Mouse (Mus musculus) layer of hippocampus, adult 11-12 months (tissue): Measurements from ENCODE around the gene Asb7.

Source experiments
- DNase-seq: peaks from one replicate; pipeline ENCODE4 v3.0.0; 2022; ENCODE audit warnings: low spot score

The Asb7 gene

GRCm38 (mm10) chr7:66653596-66653995, 35.8 kb downstream of the Asb7 start:
- no peak for DNase-seq

GRCm38 (mm10) chr7:66652216-66652615, 37.2 kb downstream of the Asb7 start:
- DNase-seq = no peak

GRCm38 (mm10) chr7:66650883-66651282, 38.5 kb downstream of the Asb7 start:
- DNase-seq = no peak

GRCm38 (mm10) chr7:66649181-66649580, 40.2 kb downstream of the Asb7 start:
- DNase-seq = no peak

DNA sequence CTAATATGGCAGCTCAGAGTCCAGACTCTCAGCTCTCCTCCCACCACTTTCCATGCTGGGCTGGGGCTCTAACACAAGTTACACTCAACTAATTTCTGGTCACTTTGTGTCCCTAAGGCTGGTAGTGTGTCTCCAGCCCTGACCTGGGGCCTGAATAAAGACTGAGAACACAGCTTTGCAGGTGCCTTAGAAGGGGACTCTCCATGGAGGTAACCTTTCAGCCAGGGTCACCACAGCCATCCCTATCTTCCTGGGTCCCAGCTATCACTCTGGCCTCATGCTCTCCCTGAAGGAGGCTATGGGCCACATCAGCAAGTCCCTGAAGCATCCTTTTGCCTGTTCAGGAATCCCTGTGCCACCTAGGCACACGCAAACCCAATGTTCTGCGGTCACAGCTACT, 43.7 kb downstream of the Asb7 start:
- DNase-seq = no peak

GRCm38 (mm10) chr7:66633351-66633750, 56.0 kb downstream of the Asb7 start:
- no peak for DNase-seq

DNA sequence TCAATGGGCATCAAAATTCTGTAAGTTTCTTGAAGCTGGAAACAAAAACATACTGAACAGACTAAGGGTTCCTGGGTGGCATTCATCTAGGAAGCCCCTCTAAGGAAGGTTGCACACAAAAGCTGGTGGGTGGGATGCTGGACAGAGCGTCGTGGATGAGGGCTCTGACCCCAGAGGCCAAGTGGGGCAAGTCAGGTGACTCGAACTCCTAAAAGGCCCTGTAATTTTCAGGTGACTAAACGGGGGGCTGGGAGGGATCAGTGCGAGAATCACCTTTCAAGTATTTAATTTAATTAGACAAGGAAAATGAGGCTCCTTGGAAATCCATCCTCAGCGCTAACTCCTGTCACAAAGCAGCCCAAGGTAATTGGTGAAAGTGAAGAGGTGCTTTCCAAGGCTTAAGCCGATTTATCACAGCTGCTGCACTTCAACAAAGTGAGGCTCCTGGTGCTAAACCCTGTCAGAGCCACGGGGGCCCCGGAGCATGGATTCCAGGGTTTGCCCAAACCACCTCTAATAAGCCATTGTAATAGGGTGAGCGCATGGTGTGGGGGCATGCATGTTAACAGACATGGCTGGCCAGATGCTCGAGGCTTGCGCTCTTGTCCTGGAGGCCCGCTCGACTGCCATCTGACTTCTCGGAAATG, 59.1 kb downstream of the Asb7 start:
- no peak for DNase-seq

- no peak for DNase-seq
These were observed 60.0 kb downstream of the Asb7 start for GRCm38 (mm10) chr7:66629419-66629818.

DNA sequence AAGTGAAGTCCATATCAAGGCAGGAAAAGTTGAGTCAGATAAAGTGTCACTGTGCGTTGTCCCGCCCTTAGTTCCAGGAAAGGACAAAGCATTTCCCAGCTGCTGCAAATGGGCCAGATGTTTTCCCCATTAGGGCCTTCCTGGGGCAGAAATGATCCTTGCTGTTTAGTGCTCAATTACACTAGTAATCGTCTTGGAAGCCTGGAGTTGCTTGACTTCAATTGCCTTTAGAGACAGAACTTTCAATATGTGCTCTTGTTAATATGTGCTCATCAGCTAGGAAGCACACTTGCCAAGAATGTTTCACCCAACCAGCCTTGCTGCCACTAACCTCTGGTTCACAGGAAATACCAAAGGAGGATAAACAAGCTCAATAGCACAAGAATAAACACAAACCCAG, 66.0 kb downstream of the Asb7 start:
- no peak for DNase-seq

- DNase-seq = no peak
These were observed 87.5 kb downstream of the Asb7 start for GRCm38 (mm10) chr7:66601846-66602245.

DNA sequence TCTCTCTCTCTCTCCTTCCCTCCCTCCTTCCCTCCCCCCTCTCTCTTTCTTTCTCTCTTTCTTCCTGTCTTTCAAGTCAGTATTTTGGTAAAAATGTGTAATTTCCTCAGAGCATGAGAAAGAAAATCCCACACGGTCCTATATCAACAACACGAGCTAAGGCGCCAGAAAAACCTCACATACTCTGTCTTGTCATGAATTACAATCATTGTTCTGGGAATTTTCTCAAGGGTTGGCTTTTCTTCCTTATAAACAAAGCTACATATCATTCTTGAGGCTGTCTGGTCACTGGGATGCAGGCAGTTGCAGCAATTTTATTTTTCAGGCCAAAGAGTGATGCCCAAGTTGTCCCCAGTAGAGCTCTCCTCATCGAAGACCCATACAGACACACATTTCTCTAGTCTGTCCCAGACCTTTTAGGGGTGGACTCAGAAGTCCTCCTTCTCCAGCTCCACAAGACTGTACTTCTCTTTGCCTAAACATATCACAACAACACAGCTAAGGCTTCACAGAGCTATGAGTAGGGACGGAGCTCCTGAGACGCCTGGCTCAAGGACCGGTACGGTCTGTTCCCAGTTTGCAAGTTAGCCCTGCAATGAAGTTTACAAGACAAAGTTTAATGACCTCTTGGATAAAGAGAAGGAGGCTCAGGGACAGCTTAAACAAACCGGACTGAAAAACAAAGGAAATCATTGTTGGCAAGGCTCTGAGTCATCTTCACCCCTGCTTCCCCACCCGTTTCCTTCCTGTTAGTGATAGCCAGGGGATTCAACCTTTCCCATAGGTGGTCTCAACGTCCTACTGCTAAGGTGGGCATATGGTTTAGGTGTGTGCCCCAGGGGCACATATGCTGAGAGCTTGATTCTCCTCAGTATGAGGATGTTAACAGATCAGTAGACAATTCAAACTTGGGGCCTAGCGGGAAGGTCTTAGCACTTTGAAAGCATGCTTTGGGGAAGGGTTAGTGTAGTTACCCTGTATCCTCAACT, 88.5 kb downstream of the Asb7 start:
- no peak for DNase-seq

- DNase-seq = no peak
These were observed 89.3 kb downstream of the Asb7 start for GRCm38 (mm10) chr7:66600126-66600525.

GRCm38 (mm10) chr7:66597900-66598299, 91.5 kb downstream of the Asb7 start:
- DNase-seq = no peak
